26 mouse cellular contexts compared by ENCODE assay signal in the genomic region with DNA sequence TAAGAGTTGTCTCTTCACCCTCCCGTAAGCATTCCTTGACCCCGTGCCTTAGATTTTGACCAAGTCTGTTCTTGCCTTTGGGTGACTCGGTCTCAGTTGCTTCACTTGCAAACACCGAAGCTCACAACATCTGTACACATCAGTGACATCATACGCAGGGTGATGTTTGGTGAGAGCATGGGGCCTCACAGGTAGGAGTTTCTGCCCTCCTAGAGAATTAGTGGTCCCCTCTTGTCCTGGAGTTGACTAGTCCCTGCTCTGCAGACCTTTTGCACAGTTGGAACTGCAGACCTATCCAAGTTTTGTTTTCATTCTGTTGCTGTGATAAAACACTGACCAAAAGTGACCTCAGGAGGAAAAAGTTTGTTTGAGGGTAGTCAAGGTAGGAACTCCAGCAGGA. TPM values are rescaled to one million over a fixed set of nuclear protein-coding genes. Genes with fewer than 3 reads are reported as not detected.
DNase-seq lines count a peak whose midpoint lies in the region; ATAC-seq and TF ChIP-seq lines count a peak whose summit lies in the region.
"Had no signal": no experiment of that assay in that cellular context is flagged by ENCODE, and none has a peak within 500 bp of the region (broad histone marks: within the 10 kb centered on the region; RNA-seq: fewer than 3 reads in every experiment).

No protein-coding gene starts in this region.

- H3K4me1 ChIP-seq in liver, embryonic 13.5 days (replicated peaks): no peaks in the 10 kb centered on the region; the same call in 1 of the 2 replicates
- H3K4me1 ChIP-seq in liver, embryonic 16.5 days (ENCODE audit: control insufficient read depth, low read depth, low read length): no peaks in the 10 kb centered on the region; the same call in none of the 2 replicates
- peaks cover 10% of the 10 kb centered on the region for H3K4me1 ChIP-seq in embryonic facial prominence, embryonic 10.5 days
- H3K4me1 ChIP-seq: forebrain, embryonic 15.5 days; heart, embryonic 15.5 days had no signal

- peak overlapping the region; percentile 47; the same call in 1 of the 2 replicates for H3K4me2 ChIP-seq in liver, embryonic 13.5 days
- H3K4me2 ChIP-seq in liver, embryonic 16.5 days (ENCODE audit: low read depth, low read length): peak overlapping the region; percentile 49
- H3K4me2 ChIP-seq: embryonic facial prominence, embryonic 13.5 days; forebrain, embryonic 12.5 days; forebrain, embryonic 15.5 days; heart, embryonic 12.5 days; heart, embryonic 15.5 days; hindbrain, embryonic 13.5 days had no signal

- H3K27me3 ChIP-seq in liver, embryonic 13.5 days: no peaks in the 10 kb centered on the region
- no peaks in the 10 kb centered on the region for H3K27me3 ChIP-seq in liver, embryonic 16.5 days (ENCODE audit: control insufficient read depth, insufficient read depth, low read depth, low read length)
- no peaks in the 10 kb centered on the region for H3K27me3 ChIP-seq in embryonic facial prominence, embryonic 10.5 days (replicated peaks; ENCODE audit: low read depth, poor library complexity, severe bottlenecking)
- H3K27me3 ChIP-seq: embryonic facial prominence, embryonic 13.5 days; forebrain, embryonic 12.5 days; forebrain, embryonic 15.5 days; heart, embryonic 12.5 days; heart, embryonic 15.5 days; hindbrain, embryonic 13.5 days had no signal

- no peak overlapping the region for H3K9ac ChIP-seq in liver, embryonic 13.5 days
- H3K9ac ChIP-seq in liver, embryonic 16.5 days (ENCODE audit: low read depth, low read length): no peak overlapping the region
- H3K9ac ChIP-seq: embryonic facial prominence, embryonic 13.5 days; forebrain, embryonic 12.5 days; forebrain, embryonic 15.5 days; heart, embryonic 12.5 days; heart, embryonic 15.5 days; hindbrain, embryonic 13.5 days had no signal

- peak; percentile 12 to 46 for DNase-seq in adrenal gland, adult (ENCODE audit: inconsistent age in 2 of 2, low spot score in 1 of 2)
- DNase-seq in adrenal gland, postnatal 25 days: no peak
- DNase-seq in layer of hippocampus, adult 2 months (ENCODE audit: low spot score in 2 of 2): no peak
- no peak for DNase-seq in layer of hippocampus, adult 9-11 months
- no peak for DNase-seq in liver, embryonic 13.5 days
- DNase-seq in embryonic facial prominence, embryonic 10.5 days (ENCODE audit: low spot score): no peak
- DNase-seq in spleen, postnatal 36 days (ENCODE audit: low spot score in 2 of 2): no peak
- DNase-seq: adrenal gland, postnatal 14 days; cerebellum, adult 18-20 months; cerebellum, adult 9-10 months; cerebellum, postnatal 14 days; gastrocnemius, postnatal 25 days; heart, adult 18-20 months; heart, postnatal 10 days; heart, postnatal 36 days had no signal

- ATAC-seq in liver, embryonic 13.5 days (ENCODE audit: low read depth): no peak
- no peak for ATAC-seq in liver, embryonic 16.5 days (ENCODE audit: low read depth)
- ATAC-seq: forebrain, embryonic 15.5 days; hindbrain, embryonic 16.5 days had no signal

- no peak for TF ChIP-seq CTCF in layer of hippocampus, adult 2 months (conservative IDR thresholded peaks at IDR 0.05)

- no peaks in the 10 kb centered on the region for H3K36me3 ChIP-seq in liver, embryonic 13.5 days
- H3K36me3 ChIP-seq in liver, embryonic 16.5 days (ENCODE audit: control insufficient read depth, insufficient read depth): no peaks in the 10 kb centered on the region
- H3K36me3 ChIP-seq in embryonic facial prominence, embryonic 10.5 days (replicated peaks): no peaks in the 10 kb centered on the region
- H3K36me3 ChIP-seq: embryonic facial prominence, embryonic 13.5 days; forebrain, embryonic 12.5 days; forebrain, embryonic 15.5 days; heart, embryonic 12.5 days; heart, embryonic 15.5 days; hindbrain, embryonic 10.5 days; hindbrain, embryonic 13.5 days had no signal

- H3K27ac ChIP-seq in layer of hippocampus, adult 2 months: no peak overlapping the region
- no peak overlapping the region for H3K27ac ChIP-seq in liver, embryonic 13.5 days
- no peak overlapping the region for H3K27ac ChIP-seq in liver, embryonic 16.5 days (ENCODE audit: low read length)
- H3K27ac ChIP-seq in embryonic facial prominence, embryonic 10.5 days (replicated peaks): no peak overlapping the region
- H3K27ac ChIP-seq: embryonic facial prominence, embryonic 13.5 days; forebrain, embryonic 12.5 days; forebrain, embryonic 15.5 days; heart, embryonic 15.5 days; hindbrain, embryonic 13.5 days had no signal

- H3K9me3 ChIP-seq in liver, embryonic 13.5 days (replicated peaks): no peaks in the 10 kb centered on the region
- no peaks in the 10 kb centered on the region for H3K9me3 ChIP-seq in liver, embryonic 16.5 days (replicated peaks; ENCODE audit: control insufficient read depth, low read length)
- no peaks in the 10 kb centered on the region for H3K9me3 ChIP-seq in embryonic facial prominence, embryonic 10.5 days
- H3K9me3 ChIP-seq: embryonic facial prominence, embryonic 13.5 days; forebrain, embryonic 12.5 days; forebrain, embryonic 15.5 days; heart, embryonic 12.5 days; heart, embryonic 15.5 days; hindbrain, embryonic 10.5 days; hindbrain, embryonic 13.5 days had no signal

- 70% methylated on average over 5 of the region's 5 CpGs for WGBS in liver, embryonic 13.5 days (ENCODE audit: insufficient replicate concordance)
- WGBS in liver, embryonic 16.5 days (ENCODE audit: insufficient replicate concordance): 57% methylated on average over 5 of the region's 5 CpGs
- 93% methylated on average over 5 of the region's 5 CpGs for WGBS in embryonic facial prominence, embryonic 10.5 days

- peak overlapping the region; percentile 37; the same call in 1 of the 2 replicates for H3K4me3 ChIP-seq in layer of hippocampus, adult 2 months
- H3K4me3 ChIP-seq in liver, embryonic 13.5 days (replicated peaks): no peak overlapping the region
- H3K4me3 ChIP-seq in liver, embryonic 16.5 days (ENCODE audit: low read depth, low read length): peak overlapping the region; percentile 27
- no peak overlapping the region for H3K4me3 ChIP-seq in embryonic facial prominence, embryonic 10.5 days
- H3K4me3 ChIP-seq: embryonic facial prominence, embryonic 13.5 days; erythroblast, embryonic 14.5 days; forebrain, embryonic 12.5 days; forebrain, embryonic 15.5 days; heart, embryonic 12.5 days; heart, embryonic 15.5 days; hindbrain, embryonic 13.5 days had no signal

RNA-seq across cellular contexts. Expression of gene Cyp4f15, which starts 1.3 kb away (rescaled TPM):
- 1.9 and 2.0 TPM in 2 replicates for total RNA-seq in adrenal gland, postnatal 25 days (2021)
- 10 to 100 TPM; 16.7 to 20.7 TPM for total RNA-seq in layer of hippocampus, adult 2 months (2021)
- 2.7 and 3.5 TPM in 2 replicates for polyA plus RNA-seq in liver, embryonic 13.5 days (2015; fragmentation: Nextera tagmentation; extraction: Ambion mirVana)
- 7.1 and 9.0 TPM in 2 replicates for polyA plus RNA-seq in liver, embryonic 16.5 days (2015; fragmentation: Nextera tagmentation; extraction: Ambion mirVana)
- 0.49 and 1.4 TPM in 2 replicates for polyA plus RNA-seq in embryonic facial prominence, embryonic 10.5 days (2016; fragmentation: Nextera tagmentation; extraction: Ambion mirVana)
- total RNA-seq: gastrocnemius, postnatal 25 days; heart, postnatal 10 days; heart, postnatal 36 days had no signal
- polyA plus RNA-seq: erythroblast, embryonic 14.5 days; heart, embryonic 15.5 days had no signal

RNA-seq across cellular contexts. Expression of gene Cyp4f40, which starts 28.0 kb away (rescaled TPM):
- total RNA-seq in adrenal gland, postnatal 25 days (2021): not detected in 2 replicates
- total RNA-seq in layer of hippocampus, adult 2 months (2021): not detected
- polyA plus RNA-seq in liver, embryonic 13.5 days (2015; fragmentation: Nextera tagmentation; extraction: Ambion mirVana): not detected in 2 replicates
- 0.04 TPM in 1 of 2 replicates, not detected in the other for polyA plus RNA-seq in liver, embryonic 16.5 days (2015; fragmentation: Nextera tagmentation; extraction: Ambion mirVana)
- polyA plus RNA-seq in embryonic facial prominence, embryonic 10.5 days (2016; fragmentation: Nextera tagmentation; extraction: Ambion mirVana): not detected in 2 replicates
- total RNA-seq: adrenal gland, postnatal 14 days; gastrocnemius, adult 8-10 months; gastrocnemius, postnatal 25 days; heart, adult 18-20 months; heart, postnatal 10 days; heart, postnatal 36 days had no signal
- polyA plus RNA-seq: embryonic facial prominence, embryonic 13.5 days; erythroblast, embryonic 14.5 days; forebrain, embryonic 12.5 days; forebrain, embryonic 15.5 days; heart, embryonic 12.5 days; heart, embryonic 15.5 days; hindbrain, embryonic 10.5 days; hindbrain, embryonic 13.5 days; hindbrain, embryonic 16.5 days had no signal

Comparison
In these comparisons a context has a peak if more than half of its experiments do, and no peak if none do; other contexts are left out.
1. DNase-seq: peak in adrenal gland, adult (2 of 2); none in adrenal gland, postnatal 25 days (single experiment), layer of hippocampus, adult 2 months (0 of 2), layer of hippocampus, adult 9-11 months (single experiment), liver, embryonic 13.5 days (single experiment), embryonic facial prominence, embryonic 10.5 days (single experiment) and spleen, postnatal 36 days (0 of 2).
2. H3K4me3 ChIP-seq: peak in layer of hippocampus, adult 2 months (single experiment) and liver, embryonic 16.5 days (single experiment); none in liver, embryonic 13.5 days (single experiment) and embryonic facial prominence, embryonic 10.5 days (single experiment).